Mouse (Mus musculus) thymus, postnatal 0 days (tissue): ENCODE data around the gene Kiz. TPM values are rescaled to one million over a fixed set of nuclear protein-coding genes. Genes with fewer than 3 reads are reported as not detected.

Source experiments
- DNase-seq: peaks from one replicate; pipeline ENCODE4 v3.0.0-alpha.2; 2015; ENCODE audit warnings: low spot score
- polyA plus RNA-seq: library from polyadenylated mRNA; unstranded; fragments of >200 nt; fragmentation: Nextera tagmentation; extraction: Ambion mirVana; gene quantifications from 2 replicates; pipeline ENCODE4 v1.2.1, GENCODE M21; 2015

Kiz gene
- polyA plus RNA-seq, result 16.8 and 17.9 TPM in 2 replicates

DNA sequence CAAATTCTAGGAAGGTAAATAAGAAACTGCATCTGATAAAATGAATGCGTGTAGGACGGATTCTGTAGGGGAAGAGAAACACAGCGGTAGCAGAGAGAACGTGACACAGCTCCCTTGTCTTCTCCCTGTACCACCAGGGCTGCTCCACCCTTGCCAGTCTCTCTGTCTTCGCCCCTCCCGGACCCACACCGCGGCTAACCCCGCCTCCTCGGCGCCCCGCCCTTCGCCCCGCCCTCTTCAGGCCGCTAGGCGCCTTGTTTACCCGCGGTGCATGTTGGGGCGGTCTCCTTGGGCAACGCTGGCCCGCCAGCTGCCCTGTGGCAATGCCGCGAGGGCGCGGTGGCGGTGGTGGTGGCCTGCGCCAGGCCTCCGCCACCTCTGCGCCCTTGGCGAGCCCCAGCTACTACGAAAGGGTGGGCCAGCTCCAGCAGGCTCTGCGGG is at the start of gene Kiz:
TSS of gene Kiz (plus strand) at position 266 of the 441 bp plus-strand sequence.
- peak; percentile 95 for DNase-seq

DNA sequence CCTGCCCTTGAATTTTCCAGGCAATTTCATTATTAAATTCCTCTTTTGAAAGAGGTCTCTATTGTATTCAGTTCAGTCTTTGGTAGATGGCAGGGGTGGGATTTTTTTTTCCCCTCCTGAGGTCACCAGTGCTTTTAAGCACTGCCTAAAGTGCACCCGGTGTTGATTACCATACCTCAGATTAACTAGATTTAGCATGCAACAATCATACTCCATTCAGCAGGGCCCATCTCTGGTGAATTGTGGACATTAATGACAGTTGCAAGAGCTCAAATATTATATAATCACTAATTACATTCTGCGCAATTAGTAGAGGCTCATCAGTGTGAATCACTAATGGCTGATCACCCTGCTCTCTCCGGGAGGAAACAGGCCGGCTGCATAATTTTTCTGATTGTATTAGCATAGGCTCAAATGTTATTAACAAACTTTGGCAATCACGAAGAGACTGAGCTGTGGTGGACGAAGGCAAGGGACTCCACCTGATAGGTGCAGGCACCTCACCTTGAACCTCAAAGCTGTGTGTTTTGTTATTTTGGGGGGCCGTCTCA is 45.9 kb upstream of the Kiz start:
- no peak for DNase-seq

DNA sequence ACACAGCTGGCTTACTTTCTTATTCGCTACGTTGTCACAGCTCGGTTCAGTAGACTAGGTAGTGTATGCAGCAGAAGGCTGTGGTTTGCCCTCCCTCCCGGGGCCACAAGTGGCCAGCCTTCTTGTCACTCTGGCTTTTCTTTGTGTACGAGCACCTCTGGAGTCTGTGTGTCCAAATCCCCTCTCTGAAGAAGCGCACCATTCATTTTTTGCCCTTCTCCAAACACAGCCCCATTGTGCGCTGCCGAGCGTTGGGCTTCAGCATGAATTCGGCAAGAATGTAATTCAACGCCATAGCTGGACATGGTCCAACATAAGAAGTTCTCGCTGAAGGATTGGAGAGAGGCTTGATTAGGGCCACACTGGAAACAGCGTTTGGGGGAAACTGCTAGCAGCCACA is 45.0 kb upstream of the Kiz start:
- DNase-seq, result no peak

DNA sequence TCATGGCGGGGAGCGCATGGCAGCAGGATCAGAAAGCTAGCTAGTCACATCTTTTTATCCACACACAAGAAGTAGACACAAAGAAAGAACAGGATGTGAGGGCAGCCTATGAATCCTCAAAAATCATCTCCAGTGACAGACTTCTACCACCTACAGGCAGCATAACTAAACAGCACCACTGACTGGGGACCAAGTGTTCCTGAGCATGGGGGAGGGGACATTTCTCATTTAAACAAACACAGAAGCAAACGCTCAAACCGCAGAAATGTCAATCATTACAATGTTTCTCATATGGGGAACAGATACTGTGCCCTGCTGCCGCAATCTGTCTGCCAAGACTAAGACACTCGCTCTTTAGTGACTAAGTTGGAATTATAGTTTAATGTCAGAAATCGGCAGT is 40.7 kb upstream of the Kiz start:
- DNase-seq, result no peak

DNA sequence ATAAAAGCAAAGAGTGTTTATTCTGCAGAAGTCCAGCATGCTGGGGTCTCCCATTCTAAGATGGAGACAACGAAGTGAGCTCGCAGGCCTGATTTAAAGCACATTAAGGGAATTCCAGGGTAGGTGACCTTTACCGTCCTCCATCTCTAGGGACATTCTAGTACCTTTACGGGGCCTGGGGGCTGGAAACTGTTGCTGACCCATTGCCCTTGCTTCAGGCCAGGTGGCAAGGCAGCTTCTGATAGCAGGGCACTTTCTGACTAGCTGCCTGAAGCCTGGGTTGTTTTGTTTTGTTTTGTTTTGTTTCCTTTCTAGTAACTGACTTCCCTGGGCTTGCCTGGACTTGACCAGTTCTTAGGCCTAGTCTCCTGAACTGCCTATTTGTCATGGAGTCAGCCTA is 36.6 kb upstream of the Kiz start:
- no peak for DNase-seq

DNA sequence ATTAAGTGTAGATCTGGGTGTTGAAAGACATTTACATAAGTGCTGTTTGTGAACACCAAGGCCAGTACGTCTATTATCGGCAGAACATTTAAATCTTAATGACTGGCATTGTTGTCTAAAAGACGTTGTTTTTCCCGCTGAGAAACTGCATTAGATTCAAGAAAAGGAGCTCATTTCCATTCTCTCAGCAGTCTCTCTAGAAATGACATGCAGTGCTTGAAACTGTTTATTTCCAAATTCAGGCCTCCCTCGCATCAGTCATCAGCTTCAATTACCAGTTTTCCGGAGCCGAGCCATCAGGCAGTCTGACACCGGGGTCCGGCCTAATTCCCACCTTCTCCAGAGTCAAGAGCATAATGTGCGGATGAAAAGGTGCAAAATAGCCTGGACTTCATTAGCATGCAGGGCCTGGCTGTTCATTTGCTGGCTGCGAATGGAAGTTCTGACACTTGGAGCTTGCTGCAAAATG is 32.1 kb upstream of the Kiz start:
- DNase-seq, result no peak

DNA sequence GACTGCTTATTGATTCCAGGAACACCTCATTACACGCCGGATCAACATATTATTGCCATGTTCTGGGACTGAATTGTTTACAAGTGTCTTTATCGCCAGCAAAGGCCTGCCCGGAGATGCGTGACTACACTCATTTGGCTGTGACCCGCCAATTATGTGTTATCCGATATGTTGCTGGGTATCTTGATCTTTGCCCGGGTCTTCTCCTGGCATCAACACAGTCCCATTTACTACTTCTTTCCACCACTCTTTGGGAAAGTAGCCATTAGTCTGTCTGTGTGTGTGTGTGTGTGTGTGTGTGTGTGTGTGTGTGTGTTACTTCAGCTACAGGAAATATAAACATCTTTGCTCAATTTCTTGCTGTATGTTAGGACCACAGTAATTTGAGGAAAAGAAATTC is 31.6 kb upstream of the Kiz start:
- no peak for DNase-seq

DNA sequence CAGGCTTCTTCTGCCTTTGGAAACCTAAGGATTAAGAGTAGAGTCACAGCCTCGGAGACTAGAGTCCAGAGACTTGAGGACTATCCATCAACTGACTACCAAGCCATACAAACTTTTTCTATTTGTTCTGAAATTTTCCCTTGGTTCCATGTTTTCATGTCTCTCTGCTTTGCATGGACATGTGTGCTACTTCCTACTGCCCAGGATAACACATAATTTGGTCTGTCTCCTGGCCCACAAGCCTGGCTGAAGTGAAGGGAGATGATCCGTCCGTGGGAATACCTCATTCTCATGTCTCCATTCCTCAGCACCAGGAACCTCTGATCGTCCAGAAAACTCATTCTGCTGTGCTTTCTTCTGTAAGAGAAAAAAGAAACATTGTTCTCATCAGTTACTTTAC is 27.7 kb upstream of the Kiz start:
- no peak for DNase-seq

DNA sequence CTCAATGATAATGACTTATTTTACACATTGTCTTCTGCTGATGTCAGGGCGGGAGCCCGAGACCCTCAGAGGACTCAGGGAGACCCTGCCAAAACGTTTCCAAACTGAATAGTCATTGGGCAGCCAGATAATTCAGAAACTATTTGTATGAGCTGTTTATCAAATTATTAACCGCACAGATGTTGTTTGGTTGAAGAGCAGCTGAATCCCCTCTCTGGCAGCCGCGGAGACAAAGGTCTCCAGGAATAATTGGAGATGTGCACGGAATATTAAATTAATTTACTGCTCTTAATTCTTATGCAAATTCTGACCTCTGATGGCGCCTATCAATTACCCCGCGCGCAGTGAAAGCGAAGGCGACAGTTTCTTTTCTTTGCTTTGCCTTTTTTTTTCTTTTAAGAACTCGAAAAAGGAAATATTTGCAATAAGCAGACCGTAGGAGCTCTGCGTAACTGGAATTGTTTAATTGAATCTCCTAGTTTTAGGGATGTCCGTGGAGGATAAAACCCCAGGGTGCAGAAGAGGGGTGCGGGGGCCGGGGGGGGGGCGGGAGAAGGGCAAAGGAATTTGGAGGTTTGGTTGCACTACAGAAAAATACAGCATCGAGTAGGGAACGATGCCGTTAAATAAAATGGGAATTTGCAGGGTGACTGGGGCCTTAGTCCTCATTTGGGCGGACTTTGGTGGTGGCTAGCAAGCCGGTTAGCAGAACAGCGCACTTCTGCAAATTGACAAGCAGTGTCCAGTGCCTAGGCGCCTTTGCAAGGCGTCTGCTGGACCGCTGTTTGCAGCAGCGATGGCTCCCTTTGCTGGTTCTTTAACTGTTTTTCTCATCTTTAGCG is 22.2 kb upstream of the Kiz start:
- no peak for DNase-seq

DNA sequence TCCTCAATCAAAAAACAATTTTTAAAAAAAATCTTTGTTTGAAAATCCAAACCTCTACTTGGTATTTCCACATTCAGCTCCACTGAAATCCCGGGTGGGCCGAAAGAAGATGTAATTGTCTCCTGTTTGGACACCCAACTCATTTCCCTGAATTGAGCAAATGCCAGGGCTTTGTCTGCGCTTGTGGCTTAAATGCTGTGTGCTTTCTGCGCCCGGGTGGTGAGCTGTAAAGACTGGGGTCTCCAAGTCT is 21.7 kb upstream of the Kiz start:
- no peak for DNase-seq

DNA sequence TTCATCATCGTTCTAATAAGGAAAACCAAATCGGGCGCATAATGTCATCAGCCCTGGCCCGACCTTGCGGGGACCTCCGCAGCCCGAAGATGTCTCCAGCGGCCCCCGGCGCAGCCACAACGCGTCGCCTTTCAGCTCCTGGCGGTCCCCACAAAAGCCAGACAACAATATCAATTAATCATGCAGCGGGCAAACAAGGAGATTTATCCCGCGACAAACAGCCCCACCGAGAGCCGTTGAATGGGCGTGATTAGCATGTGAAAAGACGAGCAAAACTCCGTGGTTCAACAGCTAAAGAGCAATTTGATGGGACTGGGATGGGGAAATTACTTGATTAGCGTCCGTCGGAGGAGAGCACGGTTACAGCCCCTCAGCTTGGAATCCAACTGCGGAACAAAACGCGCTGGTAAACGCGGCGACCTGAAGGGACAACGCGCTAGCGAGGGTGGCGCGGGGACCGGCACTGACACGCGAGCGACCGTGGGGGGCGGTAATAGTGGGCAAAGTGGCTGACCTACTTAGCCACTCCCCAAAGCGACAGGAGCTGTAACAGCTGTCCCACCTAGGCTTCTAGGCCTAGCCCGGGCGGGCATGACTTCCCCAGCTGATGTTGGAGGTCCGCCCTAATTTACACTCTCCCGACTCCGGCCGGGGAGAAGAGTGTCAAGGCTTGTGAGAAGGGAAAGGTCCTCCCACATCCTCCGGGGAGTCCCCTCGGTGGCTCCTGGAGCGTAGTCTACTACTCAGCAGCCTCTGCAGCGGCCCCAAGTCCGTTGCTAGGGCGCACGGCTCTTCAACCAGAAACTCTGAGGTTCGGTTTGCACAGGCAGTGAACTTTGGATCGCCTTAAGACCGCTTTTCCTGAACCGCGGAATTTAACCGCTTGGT is 21.1 kb upstream of the Kiz start:
- no peak for DNase-seq

DNA sequence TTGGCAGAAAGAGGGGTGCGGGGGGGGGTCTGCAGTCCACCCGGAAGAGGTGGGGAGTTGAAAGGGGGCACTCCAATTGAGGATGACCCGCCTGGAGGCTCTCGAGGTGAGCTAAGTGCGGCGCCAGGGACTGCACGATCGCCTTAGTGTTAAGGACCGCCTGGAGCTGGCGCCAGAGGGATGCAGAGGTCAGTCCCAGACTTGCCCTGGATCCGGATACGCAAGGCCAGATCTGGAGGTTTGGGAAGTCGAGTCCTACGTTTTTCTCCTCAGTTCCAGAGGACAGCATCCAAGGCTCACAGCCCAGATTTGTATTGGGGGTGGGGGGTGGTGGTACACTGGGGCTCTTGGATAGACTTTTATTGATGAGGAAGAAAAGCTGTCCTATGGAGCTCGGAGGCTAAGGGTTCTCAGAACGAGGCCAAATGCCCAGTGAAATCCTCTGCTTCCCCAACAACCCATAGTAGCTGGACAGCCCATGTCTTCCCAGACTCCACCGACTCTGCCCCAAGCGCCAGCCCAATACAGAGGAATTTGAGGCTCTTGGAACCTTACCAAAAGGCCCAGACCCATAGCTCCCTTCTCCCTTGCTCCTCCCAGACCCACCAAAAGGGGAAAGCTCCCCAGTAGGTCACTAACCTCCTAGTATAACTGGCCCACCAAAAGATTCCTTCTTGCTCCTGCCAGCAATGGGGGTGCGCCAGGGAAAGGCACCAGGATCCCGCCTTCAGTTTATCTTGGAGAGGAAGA is 20.2 kb upstream of the Kiz start:
- no peak for DNase-seq

DNA sequence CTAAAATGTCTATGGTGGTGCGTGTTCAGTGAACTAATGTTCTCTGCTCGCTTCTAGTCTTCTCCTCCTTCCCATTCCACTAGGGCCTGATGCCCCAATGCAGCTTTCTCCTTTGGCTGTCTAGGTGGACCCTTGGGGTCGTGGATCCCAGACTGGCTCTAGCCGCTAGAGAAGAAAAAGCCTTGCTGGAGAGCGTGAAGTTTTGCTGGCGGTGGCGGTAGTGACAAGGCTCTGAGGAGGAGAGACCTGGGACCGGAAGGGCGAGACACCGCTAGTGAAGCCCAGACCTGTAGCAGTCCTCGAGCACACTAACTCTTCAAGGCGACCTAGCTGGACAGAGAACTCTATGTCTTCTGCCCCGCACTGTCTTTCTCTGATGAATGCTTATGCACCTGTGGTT is 19.4 kb upstream of the Kiz start:
- no peak for DNase-seq

DNA sequence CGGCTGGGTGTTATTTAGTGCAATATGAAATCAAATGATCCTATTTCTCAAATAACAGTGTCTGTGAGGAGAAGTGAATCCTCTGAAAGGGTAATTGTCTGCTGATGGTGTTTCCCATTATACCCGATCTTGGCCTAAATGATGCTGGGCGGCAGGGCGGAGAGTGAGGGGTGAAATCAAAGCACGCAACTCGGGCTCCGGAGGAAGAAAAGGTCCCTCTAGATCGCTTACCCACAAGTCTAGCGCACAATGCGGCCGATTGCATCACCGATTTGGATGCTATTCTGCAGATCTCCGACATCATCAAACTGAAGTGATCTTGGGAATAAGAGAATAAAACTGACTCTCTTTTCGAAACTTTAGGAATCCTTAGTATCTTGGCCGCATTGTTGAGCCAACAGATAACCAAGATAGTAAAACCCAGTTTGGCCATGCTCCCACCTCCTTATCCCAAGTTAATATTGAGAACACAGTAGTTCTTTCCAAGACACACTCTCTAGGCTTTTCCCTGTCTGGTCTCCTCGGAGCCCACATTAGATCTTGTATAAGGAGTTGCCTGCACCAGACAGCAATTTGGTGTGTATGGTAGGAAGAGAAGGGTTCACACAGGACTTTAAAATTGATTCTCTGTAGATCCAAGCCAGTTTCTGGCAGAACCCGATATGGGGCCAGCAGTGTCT is 18.7 kb upstream of the Kiz start:
- DNase-seq, result no peak

DNA sequence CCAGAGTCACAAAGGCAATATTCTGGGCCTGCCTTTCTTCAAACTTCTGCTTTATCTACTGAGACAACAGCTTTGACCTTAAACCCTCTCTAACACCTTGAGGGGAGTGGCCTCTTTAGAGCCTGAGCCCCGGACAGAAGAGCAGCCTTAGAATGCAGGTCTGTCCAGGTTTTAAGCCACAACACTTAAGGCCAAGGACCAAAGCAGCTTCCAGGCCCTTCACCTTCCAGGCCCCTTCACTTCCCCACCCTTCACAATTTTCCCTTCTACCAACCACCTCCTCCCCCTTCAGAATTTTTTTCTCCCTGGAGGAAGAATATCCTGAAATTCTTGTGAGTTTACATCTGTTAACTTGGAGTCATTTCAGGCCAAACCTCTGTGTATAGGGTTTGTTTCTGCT is 18.0 kb upstream of the Kiz start:
- no peak for DNase-seq

DNA sequence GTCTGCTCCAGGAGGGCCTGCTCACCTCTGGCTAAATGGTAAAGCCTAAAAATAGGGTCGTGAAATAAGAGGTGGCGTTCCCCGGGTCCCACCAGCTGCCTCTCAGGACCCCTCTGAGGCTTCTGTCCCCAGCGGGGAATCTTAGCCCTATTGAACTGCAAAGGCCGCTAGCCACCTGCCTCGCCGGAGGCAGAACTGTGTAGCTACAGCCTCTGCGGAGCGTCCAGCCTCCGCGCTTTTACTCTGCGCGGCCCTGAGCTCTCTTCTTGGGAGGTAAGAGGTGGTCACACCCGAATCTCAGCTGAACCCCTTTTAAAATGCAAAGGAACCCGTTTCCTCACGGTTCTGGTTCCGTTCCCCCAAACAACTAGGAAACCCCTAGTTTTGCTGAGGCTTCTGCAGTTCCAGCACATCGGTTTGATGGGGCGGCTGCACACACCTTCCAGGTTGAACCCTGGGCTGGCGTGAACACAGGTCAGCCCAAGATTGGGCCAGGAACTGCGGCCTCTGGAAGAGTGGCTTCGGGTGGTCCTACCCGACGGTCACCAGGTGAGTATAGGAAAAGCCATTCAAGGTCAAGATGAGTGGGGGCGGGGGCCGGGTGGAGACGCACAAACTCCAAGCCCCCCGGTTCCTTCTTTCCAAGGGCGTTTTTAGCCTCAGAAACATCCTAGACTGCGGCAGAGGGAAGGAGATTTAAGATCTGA is 16.9 kb upstream of the Kiz start:
- no peak for DNase-seq

DNA sequence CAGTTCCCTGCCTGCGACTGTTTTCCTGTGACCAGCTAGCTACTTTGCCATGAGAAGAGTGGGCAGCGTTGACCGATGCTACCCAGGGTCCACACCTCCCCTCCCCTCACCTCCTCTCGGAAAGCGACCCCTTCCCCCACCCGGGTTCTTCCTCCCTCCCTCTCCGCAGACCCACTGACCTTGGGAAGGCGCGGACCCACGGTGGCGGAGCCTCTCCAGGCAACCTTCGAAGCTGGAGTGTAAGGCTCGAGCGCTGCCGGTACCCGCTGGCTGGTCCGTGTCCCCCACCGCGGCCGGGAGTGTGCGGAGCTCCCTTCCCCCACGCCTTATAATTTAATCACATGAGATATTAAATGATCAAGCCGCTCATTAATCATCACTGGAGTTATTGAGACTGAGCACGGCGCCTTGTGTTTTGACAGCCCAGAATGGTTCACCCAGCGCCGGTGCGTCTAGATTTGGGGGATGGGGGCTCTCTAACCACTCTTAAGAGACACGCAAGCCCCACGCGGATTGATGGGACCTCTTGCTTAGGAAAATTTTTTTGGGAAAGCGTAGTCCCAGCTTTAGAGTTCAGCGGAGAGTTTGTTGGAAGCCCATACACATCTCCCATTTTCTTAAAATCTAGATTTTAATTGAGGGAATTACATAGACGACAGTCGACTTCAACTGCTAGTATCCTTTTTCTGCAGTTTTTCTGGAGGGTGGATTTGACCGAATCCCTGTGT is 16.2 kb upstream of the Kiz start:
- no peak for DNase-seq

DNA sequence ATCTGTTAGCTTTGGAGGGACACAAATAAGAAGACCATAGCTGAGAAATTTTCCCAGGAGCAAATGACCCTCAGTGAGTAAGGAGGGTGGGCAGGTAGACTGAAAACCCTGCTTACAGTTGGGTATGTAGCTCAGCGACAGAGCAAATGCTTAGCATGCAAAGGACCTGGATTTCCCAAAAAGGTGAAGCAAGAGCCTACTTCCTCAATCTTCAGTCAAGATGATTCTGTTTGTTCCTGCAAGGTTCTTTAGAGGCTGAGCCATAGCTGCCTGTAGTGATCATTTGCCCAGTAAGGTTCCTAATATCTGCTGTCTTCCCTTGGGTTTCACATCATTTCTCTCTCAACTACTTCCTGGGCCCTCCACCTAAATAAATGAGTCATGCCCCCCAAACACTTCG is 7.8 kb upstream of the Kiz start:
- no peak for DNase-seq

DNA sequence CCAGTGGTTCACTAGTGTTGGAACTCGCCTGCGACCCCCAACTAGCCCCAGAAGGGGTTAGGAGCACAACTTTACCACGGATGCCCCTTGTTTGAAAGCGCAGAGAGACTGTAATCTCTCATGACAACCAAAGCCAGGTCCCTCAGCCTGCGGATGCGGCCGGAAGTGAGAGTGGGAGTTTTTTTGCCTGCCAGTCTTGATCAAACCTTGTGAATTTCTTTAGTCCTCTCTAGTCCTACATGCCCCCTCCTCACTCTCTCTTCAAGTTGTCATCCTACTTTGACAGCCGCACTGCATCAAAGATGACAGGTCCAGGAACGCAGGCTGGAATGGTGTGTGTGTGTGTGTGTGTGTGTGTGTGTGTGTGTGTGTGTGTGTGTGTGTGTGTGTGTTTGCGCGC is 456 bp downstream of the Kiz start:
- DNase-seq, result peak; percentile 79

DNA sequence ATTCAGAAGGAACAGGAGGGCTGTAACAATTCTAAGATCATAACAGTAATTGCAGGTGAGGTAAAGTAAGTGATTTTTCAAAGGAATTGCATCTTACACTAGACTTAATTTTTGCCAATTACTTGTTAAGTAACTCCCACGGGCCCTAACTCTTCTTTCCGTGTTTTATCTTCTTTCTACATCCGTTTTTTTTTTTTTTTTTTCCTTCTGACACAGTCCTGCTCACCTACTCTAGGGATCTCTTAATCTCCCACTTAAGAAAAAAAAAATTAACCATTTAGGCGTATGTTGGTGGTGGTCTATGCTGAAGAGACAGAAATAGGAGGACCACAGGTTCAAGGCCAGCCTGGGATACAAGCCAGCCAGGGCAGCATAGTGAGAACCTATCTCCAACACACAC is 1.2 kb downstream of the Kiz start:
- DNase-seq, result no peak
